Mouse (Mus musculus): Measurements from ENCODE around the gene Capg. TPM values are rescaled to one million over a fixed set of nuclear protein-coding genes. Genes with fewer than 3 reads are reported as not detected.
A peak's percentile ranks its signal among the peaks of the same experiment; 100 is the strongest.

The Capg gene
- total RNA-seq (2014; rRNA removed) = 6.7 and 8.9 TPM in 2 replicates
- polyA plus RNA-seq (2015; fragmentation: Nextera tagmentation; extraction: Ambion mirVana) = 7.1 and 7.6 TPM in 2 replicates

DNA sequence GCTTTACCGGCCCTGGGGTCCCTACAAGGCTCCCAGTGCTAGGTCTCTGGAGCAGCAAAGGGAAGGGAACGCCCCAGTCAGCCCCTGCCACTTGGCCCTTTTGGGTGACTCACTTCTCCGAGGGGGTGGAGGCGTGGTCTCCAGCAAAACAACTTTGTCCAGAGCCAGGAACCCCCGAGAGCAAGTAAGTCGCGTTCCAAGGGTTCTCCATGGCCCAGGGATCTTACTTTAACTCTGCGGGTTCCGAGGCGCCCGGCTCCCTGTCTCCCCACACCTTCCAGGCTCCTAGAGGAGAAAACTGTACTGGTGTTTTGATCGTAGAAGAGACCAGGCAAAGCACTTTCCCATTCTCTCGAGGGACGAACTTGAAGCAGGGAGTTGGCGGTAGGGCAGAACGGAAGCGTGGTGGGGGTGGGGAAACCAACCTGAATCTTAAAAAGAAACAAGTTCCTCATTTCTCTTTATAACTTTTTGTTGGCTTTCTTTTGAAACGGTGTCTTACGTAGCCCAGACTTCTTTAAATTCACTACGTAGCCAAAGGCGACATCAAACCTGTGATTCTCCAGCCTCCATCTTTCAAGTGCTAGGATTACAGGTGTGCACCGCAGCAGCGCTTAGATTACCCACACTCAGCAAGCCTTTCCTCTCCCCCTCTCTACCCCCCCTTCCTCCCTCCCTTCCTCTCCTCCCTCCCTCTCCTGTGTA, at the start of gene Capg:
Gene Capg (plus strand): TSS at position 109 of the 705 bp plus-strand sequence.
- no peak for TF ChIP-seq CTCF (IDR thresholded peaks at IDR 0.05; ENCODE audit: low read depth)
- no peaks in the 10 kb centered on the region for H3K4me1 ChIP-seq (ENCODE audit: insufficient read depth)
- no peak within 1 kb of the TSS for H3K4me3 ChIP-seq (ENCODE audit: low read depth, low read length)
- 14% methylated on average over 23 of the region's 23 CpGs for WGBS
- no peak within 1 kb of the TSS for H3K27ac ChIP-seq (ENCODE audit: low read depth, low read length)
- no peaks in the 10 kb centered on the region for H3K36me3 ChIP-seq (ENCODE audit: insufficient read depth)
- ATAC-seq (no peak), DNase-seq (no peak)
- H3K9me3 ChIP-seq (ENCODE audit: low read length) = no peaks in the 10 kb centered on the region
- H3K4me2 ChIP-seq (ENCODE audit: low read depth) = peak within 1 kb of the TSS; percentile 3; the same call in 1 of the 2 replicates
- H3K27me3 ChIP-seq (ENCODE audit: insufficient read depth, low read length) = no peaks in the 10 kb centered on the region
- H3K9ac ChIP-seq = no peak within 1 kb of the TSS

DNA sequence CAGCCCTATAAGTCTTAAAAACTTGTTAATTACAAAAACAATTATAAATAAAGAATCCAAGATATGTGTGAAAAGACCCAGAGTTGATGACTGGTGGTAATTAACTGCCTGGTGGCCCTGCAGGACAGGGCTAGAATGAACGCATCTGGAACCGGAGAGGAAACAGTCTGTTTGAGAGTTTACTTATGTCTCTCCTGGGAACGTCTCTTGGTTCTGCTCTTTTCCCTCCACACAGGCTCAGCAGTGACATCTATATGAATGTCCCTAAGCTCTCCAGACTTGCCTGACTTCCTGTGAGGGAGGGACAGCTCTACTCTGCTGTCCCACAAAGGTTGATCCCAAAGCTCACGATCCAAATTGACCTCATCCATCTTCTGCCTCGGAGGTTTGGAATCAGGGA, 45.2 kb upstream of the Capg start:
- no peak for DNase-seq
- WGBS = 82% methylated on average over 5 of the region's 5 CpGs
- no peak for ATAC-seq
- H3K4me2 ChIP-seq (ENCODE audit: low read depth) = no peak overlapping the region
- H3K27ac ChIP-seq (ENCODE audit: low read depth, low read length) = no peak overlapping the region
- no peaks in the 10 kb centered on the region for H3K27me3 ChIP-seq (ENCODE audit: insufficient read depth, low read length)
- H3K9me3 ChIP-seq (ENCODE audit: low read length) = no peaks in the 10 kb centered on the region
- no peaks in the 10 kb centered on the region for H3K36me3 ChIP-seq (ENCODE audit: insufficient read depth)
- H3K4me3 ChIP-seq (ENCODE audit: low read depth, low read length) = no peak overlapping the region
- no peak overlapping the region for H3K9ac ChIP-seq
- H3K4me1 ChIP-seq (ENCODE audit: insufficient read depth) = no peaks in the 10 kb centered on the region
- no peak for TF ChIP-seq CTCF (IDR thresholded peaks at IDR 0.05; ENCODE audit: low read depth)

DNA sequence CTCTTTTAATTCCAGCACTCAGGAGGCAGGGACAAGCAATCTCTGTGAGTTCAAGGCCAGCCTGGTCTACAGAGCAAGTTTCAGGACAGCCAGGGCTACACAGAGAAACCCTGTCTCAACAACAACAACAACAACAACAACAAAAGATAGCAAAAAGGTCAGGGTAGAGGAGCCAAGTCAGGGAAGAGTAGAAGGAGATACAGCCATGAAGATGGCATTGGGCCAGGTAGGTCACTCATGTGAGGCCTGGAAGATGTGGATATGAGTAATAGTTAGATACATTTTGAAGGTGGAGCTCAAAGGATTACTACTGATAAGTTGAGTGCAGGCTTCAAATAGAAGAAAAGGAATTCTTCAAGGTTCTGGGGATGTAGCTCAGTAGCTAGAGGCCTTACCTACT, 40.9 kb upstream of the Capg start:
- ATAC-seq = no peak
- no peaks in the 10 kb centered on the region for H3K36me3 ChIP-seq (ENCODE audit: insufficient read depth)
- H3K4me3 ChIP-seq (ENCODE audit: low read depth, low read length) = no peak overlapping the region
- H3K27ac ChIP-seq (ENCODE audit: low read depth, low read length) = no peak overlapping the region
- H3K4me1 ChIP-seq (ENCODE audit: insufficient read depth) = no peaks in the 10 kb centered on the region
- H3K9ac ChIP-seq = no peak overlapping the region
- DNase-seq = no peak
- no peaks in the 10 kb centered on the region for H3K9me3 ChIP-seq (ENCODE audit: low read length)
- H3K4me2 ChIP-seq (ENCODE audit: low read depth) = no peak overlapping the region
- H3K27me3 ChIP-seq (ENCODE audit: insufficient read depth, low read length) = no peaks in the 10 kb centered on the region
- no peak for TF ChIP-seq CTCF (IDR thresholded peaks at IDR 0.05; ENCODE audit: low read depth)

DNA sequence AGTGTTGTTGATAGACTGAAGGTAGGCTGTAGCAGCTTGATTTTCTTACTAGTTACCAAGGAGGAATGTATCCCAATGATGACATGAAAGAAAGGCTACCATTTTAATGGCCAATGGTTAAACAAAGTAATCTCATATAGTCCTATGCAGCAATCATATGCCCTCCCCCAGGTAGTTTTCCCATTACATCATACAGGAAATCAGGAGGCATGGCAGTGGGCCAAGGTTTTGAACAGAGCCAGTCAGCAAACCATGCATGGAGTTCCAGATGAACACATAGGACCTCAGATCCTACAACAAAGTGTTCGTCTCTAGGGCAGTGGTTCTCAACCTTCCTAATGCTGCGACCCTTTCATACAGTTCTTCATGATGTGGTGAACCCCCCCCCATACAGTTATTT, 40.3 kb upstream of the Capg start:
- H3K9ac ChIP-seq = no peak overlapping the region
- no peaks in the 10 kb centered on the region for H3K27me3 ChIP-seq (ENCODE audit: insufficient read depth, low read length)
- DNase-seq (no peak), ATAC-seq (no peak)
- WGBS = 67% methylated on average over 2 of the region's 2 CpGs
- no peak overlapping the region for H3K27ac ChIP-seq (ENCODE audit: low read depth, low read length)
- no peak for TF ChIP-seq CTCF (IDR thresholded peaks at IDR 0.05; ENCODE audit: low read depth)
- H3K4me3 ChIP-seq (ENCODE audit: low read depth, low read length) = no peak overlapping the region
- no peaks in the 10 kb centered on the region for H3K36me3 ChIP-seq (ENCODE audit: insufficient read depth)
- H3K4me1 ChIP-seq (ENCODE audit: insufficient read depth) = no peaks in the 10 kb centered on the region
- no peaks in the 10 kb centered on the region for H3K9me3 ChIP-seq (ENCODE audit: low read length)
- no peak overlapping the region for H3K4me2 ChIP-seq (ENCODE audit: low read depth)

DNA sequence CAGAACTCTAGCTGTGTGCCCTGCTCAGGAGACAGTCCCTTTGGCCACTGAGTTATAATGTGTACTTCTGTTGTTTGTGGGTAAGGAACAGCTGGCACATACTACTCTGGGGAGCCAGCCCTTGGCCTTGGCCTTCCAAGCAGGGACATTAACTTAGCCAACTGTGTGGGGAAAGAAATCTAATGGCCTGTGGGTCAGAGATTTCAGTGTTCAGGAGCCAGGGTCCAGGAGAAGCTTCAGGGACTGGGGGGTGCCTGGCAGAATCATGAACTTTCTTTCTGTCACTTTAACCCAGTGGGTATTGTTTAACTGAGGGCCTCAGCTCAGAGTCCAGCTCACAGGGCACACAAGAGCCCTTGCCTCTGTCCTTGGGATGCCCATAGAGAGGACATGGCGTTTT, 38.1 kb upstream of the Capg start:
- Histone ChIP-seq H3K27ac (ENCODE audit: low read depth, low read length) (no peak overlapping the region), H3K4me1 (ENCODE audit: insufficient read depth) (0 out of 2 replicates have a peak, but pooled peaks cover 8% of the 10 kb centered on the region), H3K4me2 (ENCODE audit: low read depth) (no peak overlapping the region), H3K27me3 (ENCODE audit: insufficient read depth, low read length) (no peaks in the 10 kb centered on the region), H3K4me3 (ENCODE audit: low read depth, low read length) (no peak overlapping the region), H3K9me3 (ENCODE audit: low read length) (no peaks in the 10 kb centered on the region), H3K36me3 (ENCODE audit: insufficient read depth) (no peaks in the 10 kb centered on the region), H3K9ac (no peak overlapping the region)
- 71% methylated on average over 1 of the region's 1 CpGs for WGBS
- TF ChIP-seq CTCF (IDR thresholded peaks at IDR 0.05; ENCODE audit: low read depth) = no peak
- DNase-seq (no peak), ATAC-seq (no peak)

DNA sequence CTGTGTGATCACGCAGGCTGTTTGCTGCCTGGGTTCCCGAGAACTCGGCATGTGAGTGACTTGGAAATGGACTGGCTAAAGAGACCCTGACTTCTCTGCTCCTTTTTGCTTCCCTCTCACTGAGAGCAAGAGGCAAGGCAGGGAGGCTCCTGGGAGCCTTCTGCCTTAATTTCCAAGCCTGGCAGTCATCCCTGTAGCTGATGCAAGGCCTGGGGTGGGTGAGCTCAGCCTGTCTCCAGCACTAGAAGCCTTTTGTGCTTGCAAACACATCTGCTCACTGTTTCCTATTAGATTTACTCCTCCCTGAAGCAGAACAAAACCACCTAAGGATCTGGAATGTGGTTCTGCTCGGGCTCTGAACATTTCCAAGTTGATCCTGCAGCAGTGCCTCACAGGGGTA, 35.6 kb upstream of the Capg start:
- no peak overlapping the region for H3K4me3 ChIP-seq (ENCODE audit: low read depth, low read length)
- DNase-seq = no peak

DNA sequence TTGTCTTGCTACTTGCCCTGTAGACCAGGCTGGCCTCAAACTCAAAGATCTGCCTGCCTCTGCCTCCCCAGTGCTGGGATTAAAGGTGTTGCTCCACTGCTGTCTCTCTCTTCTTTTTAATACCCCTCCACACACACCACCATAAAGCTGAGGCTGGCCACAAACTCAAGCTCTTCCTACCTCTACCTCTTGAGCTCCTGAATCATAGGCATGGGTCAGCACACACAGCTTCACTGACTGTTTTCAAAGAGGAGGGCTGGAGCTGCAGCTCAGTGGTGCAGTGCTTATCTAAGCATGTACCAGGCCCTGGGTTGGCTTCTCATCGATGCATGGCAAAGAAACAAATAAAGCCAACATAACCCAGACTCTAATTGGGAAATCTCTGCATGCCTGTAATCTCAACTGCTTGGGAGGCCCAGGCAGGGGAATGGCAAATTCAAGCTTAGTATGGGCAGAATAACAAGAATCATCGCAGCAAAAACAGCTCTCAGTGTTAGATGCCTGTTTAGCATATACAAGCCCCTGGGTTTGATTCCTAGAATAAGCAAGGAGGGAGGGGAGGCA, 34.2 kb upstream of the Capg start:
- DNase-seq = no peak
- 43% methylated on average over 2 of the region's 2 CpGs for WGBS
- H3K9ac ChIP-seq = no peak overlapping the region
- H3K4me1 ChIP-seq (ENCODE audit: insufficient read depth) = peaks cover 21% of the 10 kb centered on the region
- no peaks in the 10 kb centered on the region for H3K9me3 ChIP-seq (ENCODE audit: low read length)
- TF ChIP-seq CTCF (IDR thresholded peaks at IDR 0.05; ENCODE audit: low read depth) = no peak
- no peak overlapping the region for H3K27ac ChIP-seq (ENCODE audit: low read depth, low read length)
- no peak overlapping the region for H3K4me2 ChIP-seq (ENCODE audit: low read depth)
- no peaks in the 10 kb centered on the region for H3K27me3 ChIP-seq (ENCODE audit: insufficient read depth, low read length)
- H3K36me3 ChIP-seq (ENCODE audit: insufficient read depth) = no peaks in the 10 kb centered on the region
- H3K4me3 ChIP-seq (ENCODE audit: low read depth, low read length) = no peak overlapping the region
- no peak for ATAC-seq

More for the DNA sequence above, 35.6 kb upstream of the Capg start:
- no peaks in the 10 kb centered on the region for H3K27me3 ChIP-seq (ENCODE audit: insufficient read depth, low read length)
- no peak overlapping the region for H3K9ac ChIP-seq
- peaks cover 21% of the 10 kb centered on the region for H3K4me1 ChIP-seq (ENCODE audit: insufficient read depth)
- TF ChIP-seq CTCF (IDR thresholded peaks at IDR 0.05; ENCODE audit: low read depth) = no peak
- H3K36me3 ChIP-seq (ENCODE audit: insufficient read depth) = no peaks in the 10 kb centered on the region
- ATAC-seq = no peak
- H3K4me2 ChIP-seq (ENCODE audit: low read depth) = no peak overlapping the region
- no peaks in the 10 kb centered on the region for H3K9me3 ChIP-seq (ENCODE audit: low read length)
- H3K27ac ChIP-seq (ENCODE audit: low read depth, low read length) = no peak overlapping the region
- WGBS = 79% methylated on average over 4 of the region's 4 CpGs
